Mouse (Mus musculus): Measurements from ENCODE around the gene Bace2. TPM values are rescaled to one million over a fixed set of nuclear protein-coding genes. Genes with fewer than 3 reads are reported as not detected.

The Bace2 gene
- 1.1 and 1.4 TPM in 2 replicates for polyA plus RNA-seq (2012; rRNA removed)

DNA sequence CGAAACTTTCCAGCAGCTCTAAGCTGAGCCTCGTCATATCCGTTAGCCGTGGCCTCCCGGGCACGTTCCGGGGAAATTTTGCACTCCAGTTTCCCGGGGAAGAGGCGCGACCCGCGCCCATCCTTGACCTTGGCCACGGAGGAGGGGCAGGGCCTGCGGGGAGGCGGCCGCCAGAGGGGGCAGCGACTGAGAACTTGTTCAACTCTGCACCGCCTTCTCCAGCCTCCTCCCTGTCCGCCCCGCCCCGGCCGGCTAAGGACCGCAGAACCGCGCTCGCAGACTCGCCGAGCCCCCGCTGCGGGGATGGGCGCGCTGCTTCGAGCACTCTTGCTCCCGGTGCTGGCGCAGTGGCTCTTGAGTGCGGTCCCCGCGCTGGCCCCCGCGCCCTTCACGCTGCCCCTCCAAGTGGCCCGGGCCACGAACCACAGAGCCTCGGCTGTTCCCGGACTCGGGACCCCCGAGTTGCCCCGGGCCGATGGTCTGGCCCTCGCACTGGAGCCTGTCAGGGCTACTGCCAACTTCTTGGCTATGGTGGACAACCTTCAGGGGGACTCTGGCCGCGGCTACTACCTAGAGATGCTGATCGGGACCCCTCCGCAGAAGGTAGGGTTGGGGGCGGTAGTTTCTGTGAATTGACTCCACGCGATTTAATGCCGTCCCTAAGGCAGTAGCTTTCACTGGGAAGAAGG, at the start of gene Bace2:
TSS of gene Bace2 (plus strand) at position 244 of the 689 bp plus-strand sequence.

DNA sequence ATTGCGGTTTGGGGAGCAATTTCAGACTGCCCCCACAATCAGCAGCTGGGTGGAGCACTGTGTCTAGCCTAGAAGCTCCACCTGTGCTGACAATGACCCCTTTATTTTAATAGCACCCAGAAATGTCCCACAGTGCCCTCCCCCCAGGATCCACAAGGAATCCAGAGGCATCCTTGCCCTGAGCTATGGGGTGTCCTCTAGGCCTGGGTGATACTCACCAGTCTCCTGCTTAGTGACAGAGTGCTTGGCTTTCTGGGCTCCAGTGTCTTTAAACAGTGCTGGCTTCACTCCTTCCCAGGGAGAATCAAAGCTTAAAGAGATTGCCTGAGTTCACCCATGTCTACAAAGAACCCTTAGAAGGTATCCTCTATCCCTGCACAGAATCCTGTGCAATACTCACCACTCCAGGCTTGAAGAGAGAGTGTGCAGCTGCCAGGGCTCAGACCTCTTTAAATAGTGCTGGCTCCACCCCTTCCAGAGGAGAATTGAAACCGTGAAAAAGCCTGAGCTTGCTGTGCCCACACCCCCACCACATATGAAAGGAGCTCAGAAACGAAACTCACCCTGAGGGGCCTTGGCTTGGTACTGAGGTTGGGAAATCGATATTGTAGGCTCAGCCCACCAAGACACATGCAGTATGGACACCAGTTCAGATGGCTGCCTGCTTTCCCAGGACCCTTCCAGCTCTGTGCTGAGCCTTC, 106.1 kb downstream of the Bace2 start, which contains the start of gene Mx1:
TSS of gene Mx1 (minus strand) at position 427 of the 701 bp plus-strand sequence.

Other genes starting within 250 kb of the Bace2 start
- 18.9 and 20.2 TPM in 2 replicates for gene Dscam, start 186.0 kb upstream of the Bace2 start, polyA plus RNA-seq (2012; rRNA removed)
- gene Mx1, start 106.2 kb downstream of the Bace2 start, polyA plus RNA-seq (2012; rRNA removed) = 0.25 and 0.36 TPM in 2 replicates
- 0.10 TPM in 1 of 2 replicates, not detected in the other for gene Fam3b, start 158.1 kb downstream of the Bace2 start, polyA plus RNA-seq (2012; rRNA removed)

Data from central nervous system, embryonic 18 days (tissue).